Mouse (Mus musculus): ENCODE data around the gene Olfr1185-ps1. TPM values are rescaled to one million over a fixed set of nuclear protein-coding genes. Genes with fewer than 3 reads are reported as not detected.

The Olfr1185-ps1 gene
- polyA plus RNA-seq (2017; shearing (Covaris generic)): not detected

GRCm38 (mm10) chr2:88493020-88493419 is at the start of gene Olfr1185-ps1:
Gene Olfr1185-ps1 (plus strand): TSS chr2:88493320.

GRCm38 (mm10) chr2:88449031-88449430 is 44.1 kb upstream of the Olfr1185-ps1 start, which contains the start of gene Gm13757:
Gene Gm13757 (minus strand): TSS chr2:88449131.

GRCm38 (mm10) chr2:88454567-88454966 is 38.6 kb upstream of the Olfr1185-ps1 start, which contains the start of gene Olfr1183:
Gene Olfr1183 (plus strand): TSS chr2:88454867.

GRCm38 (mm10) chr2:88483298-88483697 is 9.8 kb upstream of the Olfr1185-ps1 start, which contains the start of gene Olfr1184:
Gene Olfr1184 (plus strand): TSS chr2:88483598.

GRCm38 (mm10) chr2:88518251-88518650 is 25.1 kb downstream of the Olfr1185-ps1 start, which contains the start of gene Olfr1186:
Gene Olfr1186 (plus strand): TSS chr2:88518551.

Other genes starting within 250 kb of the Olfr1185-ps1 start
- gene Olfr1173, start 213.4 kb upstream of the Olfr1185-ps1 start, polyA plus RNA-seq (2017; shearing (Covaris generic)): 0.11 TPM
- gene Olfr1174-ps, start 178.2 kb upstream of the Olfr1185-ps1 start, polyA plus RNA-seq (2017; shearing (Covaris generic)): not detected
- gene Olfr1175-ps, start 166.1 kb upstream of the Olfr1185-ps1 start, polyA plus RNA-seq (2017; shearing (Covaris generic)): not detected
- not detected for gene Olfr1176, start 156.6 kb upstream of the Olfr1185-ps1 start, polyA plus RNA-seq (2017; shearing (Covaris generic))
- gene Olfr1177-ps, start 146.8 kb upstream of the Olfr1185-ps1 start, polyA plus RNA-seq (2017; shearing (Covaris generic)): not detected
- gene Olfr1178, start 106.3 kb upstream of the Olfr1185-ps1 start, polyA plus RNA-seq (2017; shearing (Covaris generic)): not detected
- gene Olfr1179, start 86.9 kb upstream of the Olfr1185-ps1 start, polyA plus RNA-seq (2017; shearing (Covaris generic)): not detected
- not detected for gene Olfr1180, start 74.2 kb upstream of the Olfr1185-ps1 start, polyA plus RNA-seq (2017; shearing (Covaris generic))
- not detected for gene Olfr1181, start 67.1 kb upstream of the Olfr1185-ps1 start, polyA plus RNA-seq (2017; shearing (Covaris generic))
- not detected for gene Gm13757, start 44.2 kb upstream of the Olfr1185-ps1 start, polyA plus RNA-seq (2017; shearing (Covaris generic))
- gene Olfr1183, start 38.5 kb upstream of the Olfr1185-ps1 start, polyA plus RNA-seq (2017; shearing (Covaris generic)): 0.26 TPM
- 0.11 TPM for gene Olfr1184, start 9.7 kb upstream of the Olfr1185-ps1 start, polyA plus RNA-seq (2017; shearing (Covaris generic))
- gene Olfr1186, start 25.2 kb downstream of the Olfr1185-ps1 start, polyA plus RNA-seq (2017; shearing (Covaris generic)): not detected
- not detected for gene Olfr1188, start 63.6 kb downstream of the Olfr1185-ps1 start, polyA plus RNA-seq (2017; shearing (Covaris generic))
- not detected for gene Olfr1189, start 93.1 kb downstream of the Olfr1185-ps1 start, polyA plus RNA-seq (2017; shearing (Covaris generic))
- gene Olfr1191-ps1, start 147.2 kb downstream of the Olfr1185-ps1 start, polyA plus RNA-seq (2017; shearing (Covaris generic)): not detected
- not detected for gene Olfr1192-ps1, start 155.2 kb downstream of the Olfr1185-ps1 start, polyA plus RNA-seq (2017; shearing (Covaris generic))
- gene Olfr1193, start 182.3 kb downstream of the Olfr1185-ps1 start, polyA plus RNA-seq (2017; shearing (Covaris generic)): not detected
- 0.40 TPM for gene Olfr1195, start 195.9 kb downstream of the Olfr1185-ps1 start, polyA plus RNA-seq (2017; shearing (Covaris generic))
- gene Olfr1196, start 211.3 kb downstream of the Olfr1185-ps1 start, polyA plus RNA-seq (2017; shearing (Covaris generic)): not detected
- not detected for gene Olfr1197, start 239.0 kb downstream of the Olfr1185-ps1 start, polyA plus RNA-seq (2017; shearing (Covaris generic))